Mouse (Mus musculus) spleen, postnatal 36 days (tissue): ENCODE measurements at regions not wholly inside any gene's neighbourhood (a gene's known extent, or its start where the extent isn't known, plus 50 kb on each side); places are given as distances from the start of the nearest gene placed in this dataset.
"Not testable (repeated sequence)": the region's sequence is repeated elsewhere in the genome, so short reads cannot be mapped to it uniquely, and the experiment has no call there.

Source experiments
- DNase-seq, 2 experiments: peaks; one replicate each; pipeline ENCODE4 v3.0.0; 2022; ENCODE audit warnings: low spot score in 2 of 2, mixed read lengths in 1 of 2

DNA sequence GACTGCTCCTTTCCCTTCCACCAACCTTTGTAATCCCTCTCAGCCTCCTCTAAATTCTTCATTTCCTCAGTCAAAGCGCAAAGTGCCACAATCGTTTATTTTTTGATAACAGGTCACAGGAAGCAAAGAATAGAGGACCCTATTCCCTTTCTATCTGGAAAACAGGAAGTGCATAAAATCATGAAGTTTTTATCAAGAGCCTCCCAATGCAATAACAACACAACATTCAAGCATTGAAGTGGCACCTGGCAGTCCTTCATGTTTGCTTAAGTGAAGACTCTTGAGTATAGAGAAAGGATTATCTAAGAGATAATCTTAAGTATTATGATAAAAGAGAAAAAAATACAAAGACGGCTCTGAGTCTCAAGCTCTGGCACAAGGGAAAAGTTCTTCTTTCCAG, 111.9 kb downstream of the Ibtk start:
- DNase-seq, result no peak

- no peak for DNase-seq
Observed at GRCm38 (mm10) chr9:85636131-85636447, 113.0 kb downstream of the Ibtk start.

DNA sequence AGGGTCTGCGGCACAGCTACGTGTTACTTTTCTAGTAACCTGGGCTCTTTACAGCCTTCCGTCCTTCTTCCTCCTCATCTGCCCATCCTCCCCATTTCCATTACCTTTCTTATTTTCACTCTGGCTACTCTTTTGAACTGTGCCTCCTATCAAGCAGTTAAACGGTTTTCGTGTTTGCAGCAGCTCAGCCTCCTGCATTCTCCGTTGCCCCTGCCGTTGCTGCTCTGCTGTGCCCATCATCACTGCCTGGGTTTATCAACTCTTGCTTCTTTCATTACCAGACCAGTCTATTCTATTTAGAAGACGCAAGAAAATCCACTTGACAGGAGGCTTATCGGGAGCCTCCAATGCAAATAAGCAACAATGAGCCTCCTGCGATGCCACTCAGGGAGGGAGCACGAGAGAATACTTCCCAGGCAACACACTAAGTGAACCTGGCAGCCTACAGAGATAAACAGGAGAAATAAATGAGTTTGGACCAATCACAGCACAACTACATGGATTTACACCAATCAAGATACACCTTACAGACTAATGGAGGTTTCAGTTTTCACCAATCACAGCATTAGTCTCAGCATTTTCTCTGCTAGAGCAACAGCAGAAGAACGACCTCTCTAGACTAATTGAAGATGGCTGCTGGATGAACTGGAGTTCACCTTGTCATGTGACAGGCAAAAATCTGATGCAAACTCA, 113.5 kb downstream of the Ibtk start:
- no peak for DNase-seq

GRCm38 (mm10) chr9:85634786-85635185, 114.3 kb downstream of the Ibtk start:
- DNase-seq, result not testable (repeated sequence)

DNA sequence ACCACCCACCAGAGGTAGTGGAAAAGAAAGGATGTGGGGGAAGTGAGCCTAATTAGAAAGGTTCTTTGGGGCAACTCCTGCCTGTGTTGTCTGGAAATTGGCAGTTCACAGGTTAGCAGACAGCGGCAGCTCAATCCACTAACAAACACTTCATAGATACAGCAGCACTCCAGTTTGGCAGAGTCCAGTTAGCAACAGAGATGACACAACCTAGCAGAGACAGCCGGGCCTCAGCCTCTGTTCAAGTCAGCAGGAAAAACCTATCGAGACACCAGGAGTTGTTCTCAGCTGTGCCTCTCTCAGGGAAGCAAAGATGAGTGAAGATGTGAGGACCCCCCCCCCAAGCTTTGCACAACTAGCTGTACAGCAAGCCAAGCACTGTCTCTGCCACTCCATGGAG, 131.2 kb downstream of the Ibtk start:
- DNase-seq, result no peak

GRCm38 (mm10) chr9:85617177-85617777, 131.9 kb downstream of the Ibtk start:
- DNase-seq, result no peak

GRCm38 (mm10) chr9:85616266-85616869, 132.8 kb downstream of the Ibtk start:
- no peak for DNase-seq

DNA sequence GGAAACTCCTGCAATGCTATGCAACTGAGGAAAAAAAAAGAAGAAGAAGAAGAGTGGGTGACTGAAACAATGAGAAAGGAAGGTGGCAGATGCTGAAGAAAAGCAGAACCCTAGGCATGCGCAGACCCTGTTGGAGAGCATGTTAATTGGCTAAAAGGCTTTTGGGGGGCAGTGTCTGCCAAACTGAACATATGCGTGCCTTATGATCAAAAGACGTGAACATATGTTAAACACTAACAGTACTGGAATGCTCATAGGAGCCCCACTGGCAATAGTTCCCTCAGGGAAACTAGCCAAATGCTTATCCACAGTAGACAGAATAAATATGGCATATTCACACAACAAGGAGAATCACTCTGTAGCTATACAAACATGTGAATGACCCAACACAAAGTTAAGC, 140.0 kb downstream of the Ibtk start:
- DNase-seq, result no peak

GRCm38 (mm10) chr9:85596959-85597358, 152.2 kb downstream of the Ibtk start:
- DNase-seq, result no peak

- DNase-seq, result no peak
Observed at GRCm38 (mm10) chr9:85593867-85594266, 155.3 kb downstream of the Ibtk start.

GRCm38 (mm10) chr9:85592639-85593038, 156.5 kb downstream of the Ibtk start:
- no peak for DNase-seq

DNA sequence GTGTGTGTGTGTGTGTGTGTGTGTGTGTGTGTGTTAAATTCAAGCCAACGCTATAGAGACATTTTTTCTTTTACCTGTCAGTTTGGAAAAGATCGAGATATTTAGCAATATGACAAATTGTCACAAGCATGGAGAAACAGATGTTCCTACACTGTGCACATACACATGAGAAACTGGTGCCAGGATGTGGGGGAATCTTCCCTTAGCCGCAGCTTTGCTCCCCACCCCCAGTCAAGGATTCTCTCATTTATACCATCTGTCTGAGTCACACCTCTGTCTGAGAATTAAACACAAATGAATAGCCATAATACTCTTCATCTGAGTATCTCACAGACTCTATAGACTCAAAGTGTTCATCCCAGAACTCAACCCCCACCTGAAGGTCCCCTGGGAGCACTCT, 159.9 kb downstream of the Ibtk start:
- DNase-seq, result no peak

- DNase-seq, result peak; percentile 24 to 32
Observed at GRCm38 (mm10) chr9:85588077-85588476, 161.1 kb downstream of the Ibtk start.

- DNase-seq, result no peak
Observed at GRCm38 (mm10) chr9:85581028-85581595, 168.0 kb downstream of the Ibtk start.

DNA sequence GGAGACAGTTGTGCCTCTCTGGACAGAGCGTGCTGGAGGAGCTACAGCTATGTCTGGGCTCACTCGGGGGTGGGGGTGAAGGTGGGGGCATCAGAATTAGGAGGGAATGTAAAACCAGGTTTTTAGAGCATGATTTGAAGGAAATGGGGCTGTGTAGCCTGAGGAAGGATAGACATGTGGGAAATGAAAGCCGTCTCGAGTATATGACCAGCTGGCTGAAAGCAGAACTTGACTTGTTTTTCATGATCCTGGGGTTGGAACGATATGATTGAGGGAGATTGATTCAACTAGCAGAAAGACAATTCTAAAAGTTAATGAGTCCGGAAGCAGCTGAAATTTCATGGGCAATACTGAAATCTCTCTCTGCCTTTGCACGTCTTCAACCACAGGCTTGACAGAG, 171.3 kb downstream of the Ibtk start:
- DNase-seq, result no peak

DNA sequence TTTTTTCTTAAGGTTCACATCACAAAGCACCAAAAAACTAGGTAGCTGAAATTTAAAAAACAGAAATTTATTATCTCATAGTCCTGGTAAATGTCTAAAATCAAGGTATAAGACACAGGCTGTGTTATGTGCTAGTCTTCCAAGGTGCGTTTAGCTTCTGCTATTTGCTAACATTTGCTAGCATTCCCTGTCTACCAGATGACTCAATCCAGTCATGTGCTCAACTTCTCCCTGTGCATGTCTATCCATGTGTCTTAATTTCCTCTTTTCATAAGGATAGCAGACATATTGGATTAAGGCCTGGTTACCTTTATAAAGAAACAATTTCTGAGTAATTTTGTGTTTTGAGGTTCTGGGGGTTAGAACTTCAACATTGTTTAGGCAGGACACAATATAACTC, 171.8 kb downstream of the Ibtk start:
- DNase-seq, result no peak

DNA sequence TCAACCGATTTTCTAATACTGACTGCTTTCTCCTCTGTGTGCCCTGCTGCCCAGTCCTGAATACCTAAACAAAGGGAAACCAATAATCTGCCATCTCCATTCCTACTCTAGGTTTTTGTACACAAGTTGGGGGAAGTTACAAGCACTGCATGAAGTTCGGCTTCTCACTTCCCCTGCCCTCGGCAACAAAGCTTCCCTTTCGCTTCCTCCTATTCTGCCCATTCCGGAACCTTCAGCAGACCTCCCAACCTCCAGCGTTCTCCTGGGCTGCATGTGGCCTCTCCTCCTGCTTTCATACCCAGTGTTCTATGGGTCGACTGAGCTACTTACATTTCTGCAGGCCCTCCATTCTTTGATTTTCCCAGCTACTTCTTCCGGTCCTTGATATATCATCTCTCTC, 180.3 kb downstream of the Ibtk start:
- DNase-seq, result peak; percentile 25 to 41

DNA sequence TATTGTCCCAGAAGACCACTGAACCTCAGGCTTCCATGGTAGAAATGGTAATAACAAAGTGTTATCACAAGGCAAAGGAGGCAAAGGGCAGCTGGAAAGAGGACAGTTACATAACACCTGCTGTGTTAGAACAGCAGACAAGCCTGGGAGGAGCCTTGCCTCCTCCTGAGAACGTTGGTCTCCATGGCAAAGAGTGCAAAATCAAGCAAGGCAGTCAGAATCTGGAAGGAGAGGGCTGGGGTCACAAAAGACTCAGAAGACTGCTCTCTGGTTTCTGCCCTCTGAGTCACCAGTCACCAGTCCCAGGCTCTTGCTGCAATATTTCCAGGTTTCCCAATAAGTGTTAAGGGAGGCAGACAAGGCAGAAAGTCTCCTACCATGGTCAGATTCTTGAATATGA, 197.3 kb downstream of the Ibtk start:
- no peak for DNase-seq

DNA sequence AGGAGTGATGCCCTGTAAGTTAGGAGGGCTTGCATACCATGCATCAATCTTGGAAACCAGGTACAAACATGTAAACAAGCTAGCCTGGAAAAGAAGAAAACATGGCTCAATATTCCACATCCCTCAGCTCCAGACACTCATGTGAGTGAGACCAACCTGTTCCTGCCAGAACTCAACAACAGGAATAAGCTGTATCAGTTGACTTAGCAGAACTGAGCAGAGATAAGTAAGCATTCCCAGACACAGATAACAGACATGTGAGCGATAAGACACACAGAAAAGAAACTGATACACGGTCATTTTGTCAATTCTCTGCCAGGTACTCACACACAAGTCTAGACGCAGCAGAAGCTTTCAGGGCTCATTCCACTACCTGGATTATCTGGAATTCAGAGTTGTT, 198.7 kb downstream of the Ibtk start:
- no peak for DNase-seq

GRCm38 (mm10) chr9:85546226-85546625, 202.9 kb downstream of the Ibtk start:
- DNase-seq, result no peak

DNA sequence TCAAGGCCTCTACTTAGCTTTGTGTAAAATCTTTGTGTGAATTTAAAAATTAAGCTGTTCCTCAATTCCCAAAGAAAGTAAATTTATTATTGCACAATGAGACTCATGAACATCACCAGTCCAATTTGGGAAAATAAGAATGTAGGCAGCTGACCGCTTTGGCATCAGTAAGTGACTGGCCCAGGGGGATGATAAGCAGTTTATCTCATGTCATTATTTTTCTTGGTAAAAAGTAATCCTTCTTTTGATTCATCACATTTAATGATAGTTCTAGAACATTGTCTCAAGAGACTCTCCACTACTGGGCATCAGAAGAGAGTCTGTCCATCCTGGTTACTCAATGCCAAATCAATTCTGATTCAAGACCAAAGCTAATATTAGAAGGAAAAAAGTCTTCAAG, 203.6 kb downstream of the Ibtk start:
- DNase-seq, result no peak

- DNase-seq, result no peak
Observed at GRCm38 (mm10) chr9:85538557-85538956, 210.6 kb downstream of the Ibtk start.

DNA sequence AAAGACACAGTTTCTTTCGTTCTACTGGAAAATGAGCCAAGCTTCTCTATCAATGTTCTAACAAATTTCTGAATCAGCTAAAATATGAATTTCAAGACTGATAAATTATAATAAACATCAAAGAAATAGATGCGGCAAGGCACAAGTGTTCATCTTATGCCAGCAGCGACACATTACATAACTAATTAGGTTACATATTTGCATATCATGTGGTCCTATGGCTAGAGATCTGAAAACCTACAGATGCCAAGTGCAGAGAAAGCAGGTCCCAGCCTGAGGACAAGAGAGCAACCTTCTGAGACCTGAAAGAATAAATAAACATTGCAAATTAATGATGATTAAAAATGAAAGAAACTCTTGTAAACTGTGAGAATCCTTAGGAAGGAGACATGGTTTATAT, 201.3 kb upstream of the Tent5a start:
- no peak for DNase-seq
